Mouse (Mus musculus) megakaryocyte, embryonic 14.5 days (primary cell): ENCODE measurements around the gene Def8.

Experiments used
- FLI1 ChIP-seq: IDR thresholded peaks from 2 replicates; pipeline ENCODE4 v1.6.1; 2012; ENCODE audit warnings: low read length, inconsistent platforms, mixed read lengths
- GATA1 ChIP-seq: IDR thresholded peaks from 3 replicates; pipeline ENCODE4 v1.6.1; 2012; ENCODE audit warnings: mixed read lengths, low read length, inconsistent platforms, borderline replicate concordance

DNA sequence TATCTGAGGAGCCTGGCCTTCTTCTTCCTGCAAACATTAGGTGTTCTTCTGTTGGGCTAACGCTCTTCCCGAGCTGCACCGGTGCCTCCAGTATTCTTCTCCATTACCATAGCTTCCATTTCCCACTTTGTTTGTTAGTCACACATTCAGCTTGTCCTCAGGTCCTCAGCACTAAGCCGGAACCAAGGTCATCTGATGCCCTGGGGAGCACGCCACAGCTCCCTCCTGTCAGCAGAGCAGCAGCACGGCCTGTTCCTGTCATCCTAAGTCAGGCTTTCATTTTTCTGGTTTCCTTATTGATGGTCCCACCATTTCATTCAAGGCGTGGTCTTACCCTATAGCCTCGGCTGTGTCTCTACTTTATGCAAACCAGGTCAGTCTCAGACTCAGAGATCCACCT, 35.5 kb upstream of the Def8 start:
- TF ChIP-seq GATA1, result no peak
- TF ChIP-seq FLI1, result no peak
